Mouse (Mus musculus): Measurements from ENCODE around the gene Ccr6. TPM values are rescaled to one million over a fixed set of nuclear protein-coding genes. Genes with fewer than 3 reads are reported as not detected.

Ccr6 gene
- 0.13 and 0.17 TPM in 2 replicates for polyA plus RNA-seq (2015; fragmentation: Nextera tagmentation; extraction: Ambion mirVana)

DNA sequence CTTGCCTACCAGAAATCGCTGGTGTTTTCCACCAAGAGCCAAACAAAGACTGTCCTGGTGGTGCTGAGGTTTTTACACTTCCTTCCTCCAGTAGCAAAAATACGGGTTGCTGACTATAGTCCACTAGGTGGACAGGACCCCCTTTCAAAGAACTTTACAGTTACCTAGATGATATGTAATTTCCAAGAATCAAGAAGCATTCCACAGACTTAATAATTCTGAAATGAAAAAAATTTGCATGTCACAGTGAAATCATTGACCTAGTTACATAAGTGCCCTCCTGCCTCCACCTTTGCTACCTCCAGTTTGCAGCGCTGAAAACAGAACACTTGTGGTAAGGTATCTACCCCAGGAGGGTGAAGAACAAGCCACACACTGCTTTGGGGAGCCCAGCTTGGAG is at the start of gene Ccr6:
Gene Ccr6, plus strand, starts transcription at position 301 of the 400 bp plus-strand sequence.
- TF ChIP-seq CTCF (IDR thresholded peaks at IDR 0.05; ENCODE audit: low read depth) (no peak), EP300 (optimal IDR thresholded peaks at IDR 0.05) (no peak)
- no peak within 1 kb of the TSS for H3K4me3 ChIP-seq (ENCODE audit: low read depth, low read length)
- no peaks in the 10 kb centered on the region for H3K4me1 ChIP-seq (replicated peaks; ENCODE audit: control insufficient read depth, insufficient read depth)
- H3K4me2 ChIP-seq (replicated peaks; ENCODE audit: low read depth) = no peak within 1 kb of the TSS
- no peaks in the 10 kb centered on the region for H3K36me3 ChIP-seq (ENCODE audit: control insufficient read depth, insufficient read depth, low read length)
- H3K27me3 ChIP-seq (ENCODE audit: control insufficient read depth, insufficient read depth, low read length) = no peaks in the 10 kb centered on the region
- ATAC-seq (ENCODE audit: low FRiP score, low TSS enrichment) (no peak), DNase-seq (ENCODE audit: low spot score) (no peak)
- H3K9me3 ChIP-seq (ENCODE audit: control insufficient read depth, low read length) = no peaks in the 10 kb centered on the region
- no peak within 1 kb of the TSS for H3K9ac ChIP-seq (ENCODE audit: low read length)
- 78% methylated on average over 3 of the region's 3 CpGs for WGBS
- H3K27ac ChIP-seq (replicated peaks) = no peak within 1 kb of the TSS

DNA sequence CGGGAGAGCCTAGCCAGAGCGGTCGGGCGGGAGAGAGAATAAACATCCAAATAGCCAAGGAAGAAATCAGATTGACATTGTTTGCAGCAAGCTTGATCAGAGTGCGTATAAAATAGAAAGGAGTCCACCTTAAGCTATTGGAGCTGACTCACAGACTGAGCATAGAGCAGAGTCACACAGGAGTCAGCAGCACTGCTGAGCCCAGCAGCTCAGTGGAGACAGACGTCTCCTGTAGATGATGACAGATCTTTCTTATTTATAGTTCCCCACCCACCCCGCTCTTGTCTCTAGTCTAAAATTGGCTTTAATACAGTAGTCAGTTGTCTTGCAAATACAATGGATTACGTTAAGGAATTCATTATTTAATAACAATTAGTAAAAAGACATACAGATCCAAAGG is 42.2 kb upstream of the Ccr6 start:
- Histone ChIP-seq H3K27ac (replicated peaks) (no peak overlapping the region), H3K9me3 (ENCODE audit: control insufficient read depth, low read length) (no peaks in the 10 kb centered on the region), H3K4me3 (ENCODE audit: low read depth, low read length) (no peak overlapping the region), H3K36me3 (ENCODE audit: control insufficient read depth, insufficient read depth, low read length) (peaks cover 18% of the 10 kb centered on the region; the same call in 1 of the 2 replicates), H3K4me2 (replicated peaks; ENCODE audit: low read depth) (no peak overlapping the region), H3K27me3 (ENCODE audit: control insufficient read depth, insufficient read depth, low read length) (no peaks in the 10 kb centered on the region), H3K9ac (ENCODE audit: low read length) (no peak overlapping the region), H3K4me1 (replicated peaks; ENCODE audit: control insufficient read depth, insufficient read depth) (no peaks in the 10 kb centered on the region)
- DNase-seq (ENCODE audit: low spot score) (no peak), ATAC-seq (ENCODE audit: low FRiP score, low TSS enrichment) (no peak)
- 78% methylated on average over 8 of the region's 8 CpGs for WGBS
- TF ChIP-seq CTCF (IDR thresholded peaks at IDR 0.05; ENCODE audit: low read depth) (no peak), EP300 (optimal IDR thresholded peaks at IDR 0.05) (no peak)

DNA sequence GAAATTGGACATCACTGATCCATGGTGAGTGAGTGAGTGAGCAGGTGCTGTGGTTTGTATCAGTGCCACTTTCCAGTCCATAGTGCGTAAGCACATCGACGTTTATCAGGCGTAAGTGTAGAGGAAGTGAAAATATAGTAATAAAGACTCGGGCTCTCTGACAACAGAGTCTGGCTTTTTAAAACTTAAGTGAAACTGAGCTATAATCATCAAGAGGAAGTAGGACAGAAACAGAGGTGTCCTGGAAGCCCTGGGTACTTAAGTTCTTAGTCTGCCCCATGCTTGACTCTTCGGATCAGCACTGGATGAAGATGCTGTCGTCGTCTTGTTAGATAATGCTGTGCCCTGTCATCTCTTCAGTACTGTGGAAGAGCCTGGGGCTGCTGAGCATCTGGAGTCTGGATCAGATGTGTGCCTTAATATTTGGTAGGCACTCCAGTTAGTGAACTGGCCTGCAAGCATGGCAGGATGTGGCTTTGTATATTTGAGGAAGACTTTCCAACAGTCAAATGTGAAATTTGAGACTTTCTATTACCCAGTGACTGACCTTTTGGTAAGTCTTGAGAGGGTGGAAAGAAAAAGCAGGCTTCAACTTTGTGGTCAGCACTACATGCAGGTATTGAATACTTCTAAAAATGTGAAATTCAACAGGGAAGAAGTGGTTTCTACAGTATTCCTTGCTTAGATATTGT is 40.0 kb upstream of the Ccr6 start:
- ATAC-seq (ENCODE audit: low FRiP score, low TSS enrichment) = no peak
- H3K27ac ChIP-seq (replicated peaks) = no peak overlapping the region

DNA sequence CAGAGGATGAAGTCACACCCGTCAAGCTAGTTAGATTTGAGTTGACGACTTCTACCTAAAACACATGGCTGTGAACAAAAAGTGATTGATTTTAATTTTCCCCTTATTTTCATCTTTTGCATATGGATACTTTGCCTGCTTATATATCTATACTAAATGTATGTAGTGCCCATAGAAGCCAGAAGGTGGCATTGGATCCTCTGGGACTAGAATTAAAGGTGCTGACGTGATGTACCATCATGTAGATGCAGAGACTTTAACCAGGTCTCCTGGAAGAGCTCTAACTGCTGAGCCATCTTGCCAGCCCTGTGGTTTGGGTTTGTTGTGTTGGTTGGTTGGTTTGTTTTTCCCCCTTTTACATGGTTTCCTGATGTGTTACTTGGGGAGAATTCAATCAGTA is 38.2 kb upstream of the Ccr6 start:
- Histone ChIP-seq H3K27ac (replicated peaks) (no peak overlapping the region), H3K9ac (ENCODE audit: low read length) (no peak overlapping the region), H3K4me1 (replicated peaks; ENCODE audit: control insufficient read depth, insufficient read depth) (no peaks in the 10 kb centered on the region), H3K4me2 (replicated peaks; ENCODE audit: low read depth) (no peak overlapping the region), H3K9me3 (ENCODE audit: control insufficient read depth, low read length) (no peaks in the 10 kb centered on the region), H3K36me3 (ENCODE audit: control insufficient read depth, insufficient read depth, low read length) (peaks cover 5% of the 10 kb centered on the region; the same call in 1 of the 2 replicates), H3K4me3 (ENCODE audit: low read depth, low read length) (no peak overlapping the region), H3K27me3 (ENCODE audit: control insufficient read depth, insufficient read depth, low read length) (no peaks in the 10 kb centered on the region)
- DNase-seq (ENCODE audit: low spot score) (no peak), ATAC-seq (ENCODE audit: low FRiP score, low TSS enrichment) (no peak)
- peak; percentile 69 for TF ChIP-seq CTCF (IDR thresholded peaks at IDR 0.05; ENCODE audit: low read depth)
- TF ChIP-seq EP300 (optimal IDR thresholded peaks at IDR 0.05) = no peak
- 62% methylated on average over 3 of the region's 3 CpGs for WGBS

More for the DNA sequence above, 40.0 kb upstream of the Ccr6 start:
- H3K9ac ChIP-seq (ENCODE audit: low read length) = no peak overlapping the region
- no peaks in the 10 kb centered on the region for H3K9me3 ChIP-seq (ENCODE audit: control insufficient read depth, low read length)
- H3K27me3 ChIP-seq (ENCODE audit: control insufficient read depth, insufficient read depth, low read length) = no peaks in the 10 kb centered on the region
- peaks cover 13% of the 10 kb centered on the region; the same call in 1 of the 2 replicates for H3K36me3 ChIP-seq (ENCODE audit: control insufficient read depth, insufficient read depth, low read length)
- no peak for TF ChIP-seq EP300 (optimal IDR thresholded peaks at IDR 0.05)
- TF ChIP-seq CTCF (IDR thresholded peaks at IDR 0.05; ENCODE audit: low read depth) = no peak
- no peak for DNase-seq (ENCODE audit: low spot score)
- H3K4me2 ChIP-seq (replicated peaks; ENCODE audit: low read depth) = no peak overlapping the region
- H3K4me3 ChIP-seq (ENCODE audit: low read depth, low read length) = no peak overlapping the region
- no peaks in the 10 kb centered on the region for H3K4me1 ChIP-seq (replicated peaks; ENCODE audit: control insufficient read depth, insufficient read depth)
- 85% methylated on average over 8 of the region's 8 CpGs for WGBS

DNA sequence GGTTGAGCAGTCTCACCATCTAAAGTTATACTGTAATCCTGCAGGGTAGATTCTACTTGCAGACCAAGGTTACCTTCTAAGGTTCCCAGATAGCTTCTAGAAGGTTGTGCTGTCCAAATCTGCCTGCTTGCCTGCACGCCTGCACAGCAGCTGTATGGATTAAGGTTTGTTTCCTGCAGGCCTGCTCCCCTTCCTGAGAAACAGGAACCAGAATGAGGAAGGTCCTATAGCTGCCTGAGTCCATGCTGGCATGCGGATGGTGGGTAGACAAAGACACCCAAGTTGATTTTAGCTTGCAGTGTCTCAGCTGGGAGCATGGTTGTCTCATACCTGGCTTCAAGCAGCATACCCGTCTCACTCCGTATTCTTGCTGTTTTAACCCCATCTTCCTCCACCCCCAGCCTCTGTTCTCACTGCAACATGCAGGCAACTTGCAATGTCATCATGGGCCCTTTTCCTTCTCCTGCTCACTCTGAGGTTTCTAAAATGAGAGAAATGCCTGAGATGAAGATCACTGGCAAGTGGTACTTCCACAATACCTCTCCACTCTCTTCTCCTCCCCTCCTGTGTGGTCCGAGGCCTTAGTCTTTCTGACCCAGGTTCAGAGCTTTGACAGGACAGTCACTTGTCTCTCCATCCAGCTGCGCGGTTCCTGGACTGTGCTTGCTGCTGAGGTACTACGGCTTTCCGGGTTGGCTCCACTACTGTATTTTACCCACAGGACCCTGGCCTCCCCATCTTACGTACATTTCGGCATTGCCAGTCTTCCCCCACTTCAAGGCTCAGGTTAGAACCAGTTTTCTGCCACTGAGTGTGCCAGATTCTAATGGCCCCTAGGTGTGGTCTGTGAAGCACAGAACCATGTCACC is 36.5 kb upstream of the Ccr6 start:
- no peak for TF ChIP-seq CTCF (IDR thresholded peaks at IDR 0.05; ENCODE audit: low read depth)
- TF ChIP-seq EP300 (optimal IDR thresholded peaks at IDR 0.05) = no peak
- Histone ChIP-seq H3K27me3 (ENCODE audit: control insufficient read depth, insufficient read depth, low read length) (no peaks in the 10 kb centered on the region), H3K36me3 (ENCODE audit: control insufficient read depth, insufficient read depth, low read length) (peaks cover 5% of the 10 kb centered on the region; the same call in 1 of the 2 replicates), H3K4me2 (replicated peaks; ENCODE audit: low read depth) (no peak overlapping the region), H3K9me3 (ENCODE audit: control insufficient read depth, low read length) (no peaks in the 10 kb centered on the region), H3K4me1 (replicated peaks; ENCODE audit: control insufficient read depth, insufficient read depth) (no peaks in the 10 kb centered on the region), H3K9ac (ENCODE audit: low read length) (no peak overlapping the region), H3K4me3 (ENCODE audit: low read depth, low read length) (no peak overlapping the region), H3K27ac (replicated peaks) (no peak overlapping the region)
- 88% methylated on average over 11 of the region's 11 CpGs for WGBS
- ATAC-seq (ENCODE audit: low FRiP score, low TSS enrichment) (no peak), DNase-seq (ENCODE audit: low spot score) (no peak)
